Mouse (Mus musculus): Measurements from ENCODE around the gene Cep41. TPM values are rescaled to one million over a fixed set of nuclear protein-coding genes. Genes with fewer than 3 reads are reported as not detected.
A peak's percentile ranks its signal among the peaks of the same experiment; 100 is the strongest.

The Cep41 gene
- polyA plus RNA-seq, 1 experiment from 2014 or later: 2.8 TPM

GRCm38 (mm10) chr6:30628152-30628551 lies 65.4 kb downstream of the Cep41 start:
- Histone ChIP-seq H3K36me3 (replicated peaks; ENCODE audit: insufficient read depth, low read length) (no peaks in the 10 kb centered on the region), H3K27ac (ENCODE audit: low read depth) (no peak overlapping the region), H3K4me3 (ENCODE audit: low read depth, low read length) (no peak overlapping the region), H3K4me2 (ENCODE audit: low read depth, low read length) (no peak overlapping the region), H3K9ac (replicated peaks) (no peak overlapping the region), H3K4me1 (ENCODE audit: insufficient read depth) (no peaks in the 10 kb centered on the region), H3K27me3 (ENCODE audit: insufficient read depth, low read length) (no peaks in the 10 kb centered on the region; the same call in 1 of the 2 replicates), H3K9me3 (ENCODE audit: low read length) (no peaks in the 10 kb centered on the region)
- WGBS (ENCODE audit: insufficient replicate concordance): 74% methylated on average over 6 of the region's 6 CpGs
- no peak for DNase-seq
- ATAC-seq: no peak
- TF ChIP-seq CTCF (IDR thresholded peaks at IDR 0.05; ENCODE audit: low read depth): no peak
- no peak for TF ChIP-seq EP300 (IDR thresholded peaks at IDR 0.05; ENCODE audit: low read depth)

GRCm38 (mm10) chr6:30624763-30625162 lies 68.8 kb downstream of the Cep41 start:
- H3K36me3 ChIP-seq (replicated peaks; ENCODE audit: insufficient read depth, low read length): no peaks in the 10 kb centered on the region
- no peak overlapping the region for H3K27ac ChIP-seq (ENCODE audit: low read depth)
- no peak overlapping the region for H3K9ac ChIP-seq (replicated peaks)
- H3K4me1 ChIP-seq (ENCODE audit: insufficient read depth): no peaks in the 10 kb centered on the region
- no peaks in the 10 kb centered on the region; the same call in 1 of the 2 replicates for H3K27me3 ChIP-seq (ENCODE audit: insufficient read depth, low read length)
- H3K4me3 ChIP-seq (ENCODE audit: low read depth, low read length): no peak overlapping the region
- H3K9me3 ChIP-seq (ENCODE audit: low read length): no peaks in the 10 kb centered on the region
- TF ChIP-seq EP300 (IDR thresholded peaks at IDR 0.05; ENCODE audit: low read depth): no peak
- no peak for TF ChIP-seq CTCF (IDR thresholded peaks at IDR 0.05; ENCODE audit: low read depth)
- 80% methylated on average over 9 of the region's 9 CpGs for WGBS (ENCODE audit: insufficient replicate concordance)
- H3K4me2 ChIP-seq (ENCODE audit: low read depth, low read length): no peak overlapping the region
- ATAC-seq: no peak
- DNase-seq: no peak

- TF ChIP-seq CTCF (IDR thresholded peaks at IDR 0.05; ENCODE audit: low read depth): no peak
- no peak for TF ChIP-seq EP300 (IDR thresholded peaks at IDR 0.05; ENCODE audit: low read depth)
- Histone ChIP-seq H3K4me3 (ENCODE audit: low read depth, low read length) (no peak overlapping the region), H3K9ac (replicated peaks) (no peak overlapping the region), H3K4me2 (ENCODE audit: low read depth, low read length) (no peak overlapping the region), H3K27me3 (ENCODE audit: insufficient read depth, low read length) (peaks cover 7% of the 10 kb centered on the region), H3K27ac (ENCODE audit: low read depth) (no peak overlapping the region), H3K36me3 (replicated peaks; ENCODE audit: insufficient read depth, low read length) (no peaks in the 10 kb centered on the region), H3K9me3 (ENCODE audit: low read length) (no peaks in the 10 kb centered on the region), H3K4me1 (ENCODE audit: insufficient read depth) (0 out of 2 replicates have a peak, but pooled peaks cover 1% of the 10 kb centered on the region)
- DNase-seq (no peak), ATAC-seq (no peak)
- WGBS (ENCODE audit: insufficient replicate concordance): 37% methylated on average over 4 of the region's 4 CpGs
Measured at GRCm38 (mm10) chr6:30621986-30622389, 71.6 kb downstream of the Cep41 start.

GRCm38 (mm10) chr6:30620994-30621393 lies 72.6 kb downstream of the Cep41 start:
- Histone ChIP-seq H3K9ac (replicated peaks) (no peak overlapping the region), H3K36me3 (replicated peaks; ENCODE audit: insufficient read depth, low read length) (no peaks in the 10 kb centered on the region), H3K27me3 (ENCODE audit: insufficient read depth, low read length) (peaks cover 7% of the 10 kb centered on the region), H3K4me1 (ENCODE audit: insufficient read depth) (peaks cover 7% of the 10 kb centered on the region), H3K4me3 (ENCODE audit: low read depth, low read length) (no peak overlapping the region), H3K4me2 (ENCODE audit: low read depth, low read length) (no peak overlapping the region), H3K9me3 (ENCODE audit: low read length) (no peaks in the 10 kb centered on the region), H3K27ac (ENCODE audit: low read depth) (peak overlapping the region; percentile 12; the same call in 1 of the 2 replicates)
- DNase-seq (no peak), ATAC-seq (no peak)
- WGBS (ENCODE audit: insufficient replicate concordance): 73% methylated on average over 6 of the region's 6 CpGs
- no peak for TF ChIP-seq EP300 (IDR thresholded peaks at IDR 0.05; ENCODE audit: low read depth)
- TF ChIP-seq CTCF (IDR thresholded peaks at IDR 0.05; ENCODE audit: low read depth): no peak

GRCm38 (mm10) chr6:30620591-30620990 lies 73.0 kb downstream of the Cep41 start:
- 66% methylated on average over 4 of the region's 4 CpGs for WGBS (ENCODE audit: insufficient replicate concordance)
- Histone ChIP-seq H3K27ac (ENCODE audit: low read depth) (no peak overlapping the region), H3K36me3 (replicated peaks; ENCODE audit: insufficient read depth, low read length) (no peaks in the 10 kb centered on the region), H3K9ac (replicated peaks) (no peak overlapping the region), H3K4me2 (ENCODE audit: low read depth, low read length) (no peak overlapping the region), H3K27me3 (ENCODE audit: insufficient read depth, low read length) (peaks cover 7% of the 10 kb centered on the region), H3K4me1 (ENCODE audit: insufficient read depth) (peaks cover 7% of the 10 kb centered on the region), H3K9me3 (ENCODE audit: low read length) (no peaks in the 10 kb centered on the region), H3K4me3 (ENCODE audit: low read depth, low read length) (no peak overlapping the region)
- no peak for TF ChIP-seq CTCF (IDR thresholded peaks at IDR 0.05; ENCODE audit: low read depth)
- TF ChIP-seq EP300 (IDR thresholded peaks at IDR 0.05; ENCODE audit: low read depth): no peak
- ATAC-seq: no peak
- no peak for DNase-seq

GRCm38 (mm10) chr6:30619606-30620005 lies 73.9 kb downstream of the Cep41 start:
- Histone ChIP-seq H3K36me3 (replicated peaks; ENCODE audit: insufficient read depth, low read length) (no peaks in the 10 kb centered on the region), H3K9ac (replicated peaks) (no peak overlapping the region), H3K4me1 (ENCODE audit: insufficient read depth) (peaks cover 7% of the 10 kb centered on the region), H3K4me2 (ENCODE audit: low read depth, low read length) (no peak overlapping the region), H3K4me3 (ENCODE audit: low read depth, low read length) (no peak overlapping the region), H3K27me3 (ENCODE audit: insufficient read depth, low read length) (peaks cover 7% of the 10 kb centered on the region), H3K27ac (ENCODE audit: low read depth) (no peak overlapping the region; the same call in 1 of the 2 replicates), H3K9me3 (ENCODE audit: low read length) (no peaks in the 10 kb centered on the region)
- no peak for TF ChIP-seq CTCF (IDR thresholded peaks at IDR 0.05; ENCODE audit: low read depth)
- TF ChIP-seq EP300 (IDR thresholded peaks at IDR 0.05; ENCODE audit: low read depth): no peak
- ATAC-seq (no peak), DNase-seq (no peak)
- WGBS (ENCODE audit: insufficient replicate concordance): 70% methylated on average over 5 of the region's 5 CpGs

- Histone ChIP-seq H3K4me2 (ENCODE audit: low read depth, low read length) (no peak overlapping the region), H3K9ac (replicated peaks) (no peak overlapping the region), H3K4me1 (ENCODE audit: insufficient read depth) (peaks cover 7% of the 10 kb centered on the region), H3K27me3 (ENCODE audit: insufficient read depth, low read length) (peaks cover 7% of the 10 kb centered on the region), H3K27ac (ENCODE audit: low read depth) (peak overlapping the region; percentile 39; the same call in 1 of the 2 replicates), H3K36me3 (replicated peaks; ENCODE audit: insufficient read depth, low read length) (no peaks in the 10 kb centered on the region), H3K4me3 (ENCODE audit: low read depth, low read length) (no peak overlapping the region), H3K9me3 (ENCODE audit: low read length) (no peaks in the 10 kb centered on the region)
- TF ChIP-seq EP300 (IDR thresholded peaks at IDR 0.05; ENCODE audit: low read depth): no peak
- DNase-seq: no peak
- 47% methylated on average over 6 of the region's 6 CpGs for WGBS (ENCODE audit: insufficient replicate concordance)
- no peak for ATAC-seq
Measured at GRCm38 (mm10) chr6:30618735-30619134, 74.8 kb downstream of the Cep41 start.
